Mouse (Mus musculus) telencephalon, adult 2 months (tissue): Measurements from ENCODE around the gene Ubxn7.
A peak's percentile ranks its signal among the peaks of the same experiment; 100 is the strongest.

ENCODE experiments used
- DNase-seq: peaks from one replicate; pipeline ENCODE4 v3.0.0-alpha.2; 2011; ENCODE audit warnings: low read depth, low spot score

Gene Ubxn7

GRCm38 (mm10) chr16:32382901-32383300 is 50.8 kb downstream of the Ubxn7 start:
- no peak for DNase-seq

- no peak for DNase-seq
These were observed 52.8 kb downstream of the Ubxn7 start for GRCm38 (mm10) chr16:32384885-32385284.

GRCm38 (mm10) chr16:32386826-32387225 is 54.8 kb downstream of the Ubxn7 start:
- DNase-seq, result no peak

GRCm38 (mm10) chr16:32389049-32389448 is 57.0 kb downstream of the Ubxn7 start:
- DNase-seq, result no peak

- no peak for DNase-seq
These were observed 57.8 kb downstream of the Ubxn7 start for GRCm38 (mm10) chr16:32389841-32390240.

- no peak for DNase-seq
These were observed 58.8 kb downstream of the Ubxn7 start for GRCm38 (mm10) chr16:32390882-32391281.

- no peak for DNase-seq
These were observed 63.9 kb downstream of the Ubxn7 start for GRCm38 (mm10) chr16:32395679-32396540.

GRCm38 (mm10) chr16:32396541-32396835 is 64.4 kb downstream of the Ubxn7 start:
- DNase-seq, result no peak

- no peak for DNase-seq
These were observed 66.1 kb downstream of the Ubxn7 start for GRCm38 (mm10) chr16:32398206-32398605.

- no peak for DNase-seq
These were observed 68.2 kb downstream of the Ubxn7 start, which contains the start of gene Tm4sf19 for GRCm38 (mm10) chr16:32400267-32400666. Gene Tm4sf19 (plus strand): TSS chr16:32400506.

GRCm38 (mm10) chr16:32401335-32401965 is 69.4 kb downstream of the Ubxn7 start:
- DNase-seq, result no peak

GRCm38 (mm10) chr16:32402818-32403217 is 70.8 kb downstream of the Ubxn7 start:
- no peak for DNase-seq

- no peak for DNase-seq
These were observed 73.7 kb downstream of the Ubxn7 start for GRCm38 (mm10) chr16:32405716-32406115.

- DNase-seq, result no peak
These were observed 74.6 kb downstream of the Ubxn7 start for GRCm38 (mm10) chr16:32406671-32407070.

GRCm38 (mm10) chr16:32407730-32408129 is 75.7 kb downstream of the Ubxn7 start:
- DNase-seq, result no peak

- no peak for DNase-seq
These were observed 85.4 kb downstream of the Ubxn7 start for GRCm38 (mm10) chr16:32417457-32417856.

- peak; percentile 91 for DNase-seq
These were observed 87.7 kb downstream of the Ubxn7 start, which contains the start of gene Tctex1d2 for GRCm38 (mm10) chr16:32419517-32420483. Gene Tctex1d2 (plus strand): TSS chr16:32419702.

- DNase-seq, result no peak
These were observed 95.4 kb downstream of the Ubxn7 start for GRCm38 (mm10) chr16:32427506-32427905.

- DNase-seq, result peak; percentile 94
These were observed 98.5 kb downstream of the Ubxn7 start, which contains the start of gene Pcyt1a for GRCm38 (mm10) chr16:32430474-32431046. Gene Pcyt1a (plus strand): TSS chr16:32430921.

GRCm38 (mm10) chr16:32431047-32431591 is 99.1 kb downstream of the Ubxn7 start:
- DNase-seq, result no peak

GRCm38 (mm10) chr16:32431926-32432325 is 99.9 kb downstream of the Ubxn7 start:
- no peak for DNase-seq
